Mouse (Mus musculus): Measurements from ENCODE around the gene Rnf24. TPM values are rescaled to one million over a fixed set of nuclear protein-coding genes. Genes with fewer than 3 reads are reported as not detected.

Rnf24 gene
- total and polyA plus RNA-seq, 2 experiments from 2014 or later = 11.1 to 26.3 TPM

DNA sequence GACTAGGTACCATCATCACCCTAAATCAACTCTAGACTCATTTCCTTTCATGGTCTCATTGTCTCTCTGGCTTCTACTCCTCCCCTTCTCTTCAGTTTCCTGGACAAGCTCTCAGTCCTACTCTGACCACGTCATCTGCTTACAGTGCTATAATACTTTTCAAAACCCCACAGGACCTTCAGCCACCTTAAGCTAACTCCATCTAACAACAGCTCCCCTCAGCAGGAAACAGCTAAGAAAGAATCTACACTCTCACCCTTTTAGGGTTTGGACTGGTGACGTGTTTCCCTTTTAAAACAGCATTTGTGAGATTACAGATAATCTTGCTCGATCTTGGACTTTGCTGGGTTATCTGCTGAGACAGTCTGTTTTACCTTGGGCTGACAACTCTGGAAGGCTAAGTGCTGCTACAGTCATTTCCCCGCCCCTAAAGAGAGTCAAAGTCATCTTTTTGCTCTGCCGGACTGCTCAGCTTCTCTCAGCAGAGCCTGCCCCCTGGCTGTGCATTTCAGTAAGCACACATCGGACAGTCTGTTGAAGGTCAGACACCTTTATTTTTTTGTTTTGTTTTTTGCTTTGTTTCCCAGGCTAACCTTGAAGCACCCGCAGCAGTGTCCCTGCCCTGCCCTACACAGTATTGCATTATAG is 98.9 kb downstream of the Rnf24 start:
- no peaks in the 10 kb centered on the region for H3K9me3 ChIP-seq (ENCODE audit: low read length)
- H3K4me1 ChIP-seq (ENCODE audit: insufficient read depth, low read length) = no peaks in the 10 kb centered on the region
- peak; percentile 52; the same call in 1 of the 2 replicates for ATAC-seq (ENCODE audit: low FRiP score)
- peak; percentile 73 for DNase-seq (ENCODE audit: low spot score)
- no peaks in the 10 kb centered on the region for H3K27me3 ChIP-seq (ENCODE audit: insufficient read depth, low read length)
- H3K9ac ChIP-seq (replicated peaks; ENCODE audit: low read length, poor library complexity, severe bottlenecking) = 0 out of 2 replicates have a peak overlapping the region, but pooled peaks have one; percentile 8
- H3K36me3 ChIP-seq (ENCODE audit: insufficient read depth, low read length) = no peaks in the 10 kb centered on the region
- no peak overlapping the region for H3K4me2 ChIP-seq (ENCODE audit: low read depth, low read length, poor library complexity, severe bottlenecking)
- H3K27ac ChIP-seq (ENCODE audit: low read depth, low read length) = no peak overlapping the region
- 27% methylated on average over 7 of the region's 7 CpGs for WGBS
- peak; percentile 84 for TF ChIP-seq CTCF (IDR thresholded peaks at IDR 0.05)
- no peak overlapping the region for H3K4me3 ChIP-seq (ENCODE audit: low read depth, low read length)

Small RNAs within 50 kb of the gene (microRNA-seq; reads per million reads assigned to microRNA genes)
- 73.0 reads per million, percentile 41 among the genes with 10 or more reads in this experiment for gene Mir103-2 (ENCODE audit: borderline number of aligned reads)

Other genes starting within 250 kb of the Rnf24 start
- gene Hspa12b, start 225.6 kb downstream of the Rnf24 start, total RNA-seq (2014; rRNA removed) = 10.1 and 11.1 TPM in 2 replicates
- 2.9 and 3.2 TPM in 2 replicates for gene Hspa12b, start 225.6 kb downstream of the Rnf24 start, polyA plus RNA-seq (2015; fragmentation: Nextera tagmentation; extraction: Ambion mirVana)
- not detected in 2 replicates for gene Gm11037, start 219.4 kb downstream of the Rnf24 start, total RNA-seq (2014; rRNA removed)
- gene Gm11037, start 219.4 kb downstream of the Rnf24 start, polyA plus RNA-seq (2015; fragmentation: Nextera tagmentation; extraction: Ambion mirVana) = not detected in 2 replicates
- gene 1700037H04Rik, start 192.8 kb downstream of the Rnf24 start, total RNA-seq (2014; rRNA removed) = 44.8 and 89.5 TPM in 2 replicates
- gene 1700037H04Rik, start 192.8 kb downstream of the Rnf24 start, polyA plus RNA-seq (2015; fragmentation: Nextera tagmentation; extraction: Ambion mirVana) = 59.1 and 60.4 TPM in 2 replicates
- 98.2 and 103 TPM in 2 replicates for gene Cenpb, start 172.8 kb downstream of the Rnf24 start, total RNA-seq (2014; rRNA removed)
- gene Cenpb, start 172.8 kb downstream of the Rnf24 start, polyA plus RNA-seq (2015; fragmentation: Nextera tagmentation; extraction: Ambion mirVana) = 11.7 and 13.1 TPM in 2 replicates
- 10.0 and 13.1 TPM in 2 replicates for gene Cdc25b, start 165.9 kb downstream of the Rnf24 start, total RNA-seq (2014; rRNA removed)
- 14.0 and 15.1 TPM in 2 replicates for gene Cdc25b, start 165.9 kb downstream of the Rnf24 start, polyA plus RNA-seq (2015; fragmentation: Nextera tagmentation; extraction: Ambion mirVana)
- 19.3 and 27.5 TPM in 2 replicates for gene Spef1, start 165.6 kb downstream of the Rnf24 start, total RNA-seq (2014; rRNA removed)
- gene Spef1, start 165.6 kb downstream of the Rnf24 start, polyA plus RNA-seq (2015; fragmentation: Nextera tagmentation; extraction: Ambion mirVana) = 9.5 and 10.2 TPM in 2 replicates
- 36.5 and 40.1 TPM in 2 replicates for gene Ap5s1, start 145.8 kb downstream of the Rnf24 start, total RNA-seq (2014; rRNA removed)
- gene Ap5s1, start 145.8 kb downstream of the Rnf24 start, polyA plus RNA-seq (2015; fragmentation: Nextera tagmentation; extraction: Ambion mirVana) = 35.5 and 36.7 TPM in 2 replicates
- gene Mavs, start 118.8 kb downstream of the Rnf24 start, total RNA-seq (2014; rRNA removed) = 6.3 and 10.9 TPM in 2 replicates
- gene Mavs, start 118.8 kb downstream of the Rnf24 start, polyA plus RNA-seq (2015; fragmentation: Nextera tagmentation; extraction: Ambion mirVana) = 4.0 and 5.0 TPM in 2 replicates
- gene Pank2, start 90.4 kb downstream of the Rnf24 start, total RNA-seq (2014; rRNA removed) = 36.7 and 41.8 TPM in 2 replicates
- gene Pank2, start 90.4 kb downstream of the Rnf24 start, polyA plus RNA-seq (2015; fragmentation: Nextera tagmentation; extraction: Ambion mirVana) = 24.0 and 30.8 TPM in 2 replicates
- gene Smox, start 138.6 kb upstream of the Rnf24 start, total RNA-seq (2014; rRNA removed) = 77.6 and 84.2 TPM in 2 replicates
- 65.6 and 73.6 TPM in 2 replicates for gene Smox, start 138.6 kb upstream of the Rnf24 start, polyA plus RNA-seq (2015; fragmentation: Nextera tagmentation; extraction: Ambion mirVana)
- gene Adra1d, start 209.4 kb upstream of the Rnf24 start, total RNA-seq (2014; rRNA removed) = 0.44 and 0.71 TPM in 2 replicates
- gene Adra1d, start 209.4 kb upstream of the Rnf24 start, polyA plus RNA-seq (2015; fragmentation: Nextera tagmentation; extraction: Ambion mirVana) = 0.10 and 0.34 TPM in 2 replicates